ENCODE assay signal across 15 mouse cellular contexts in genomic region chr17:88769283-88769859, GRCm38 (mm10). TPM values are rescaled to one million over a fixed set of nuclear protein-coding genes. Genes with fewer than 3 reads are reported as not detected.
DNase-seq lines count a peak whose midpoint lies in the region; ATAC-seq and TF ChIP-seq lines count a peak whose summit lies in the region.
"Had no signal": no experiment of that assay in that cellular context is flagged by ENCODE, and none has a peak within 500 bp of the region (broad histone marks: within the 10 kb centered on the region; RNA-seq: fewer than 3 reads in every experiment).

No protein-coding gene starts in this region.

- peaks cover 14% of the 10 kb centered on the region for H3K4me1 ChIP-seq in forebrain, embryonic 12.5 days
- H3K4me1 ChIP-seq in forebrain, postnatal 0 days (ENCODE audit: insufficient read depth): 0 out of 2 replicates have a peak, but pooled peaks cover 6% of the 10 kb centered on the region
- H3K4me1 ChIP-seq in midbrain, embryonic 16.5 days (ENCODE audit: control insufficient read depth, insufficient read depth, low read length): peaks cover 23% of the 10 kb centered on the region
- H3K4me1 ChIP-seq: heart, embryonic 13.5 days had no signal

- H3K4me3 ChIP-seq in forebrain, embryonic 12.5 days (replicated peaks): no peak overlapping the region
- H3K4me3 ChIP-seq in forebrain, postnatal 0 days (ENCODE audit: low read depth, low read length): no peak overlapping the region
- H3K4me3 ChIP-seq in midbrain, embryonic 16.5 days (ENCODE audit: low read depth, low read length): no peak overlapping the region
- H3K4me3 ChIP-seq: heart, embryonic 13.5 days had no signal

- WGBS in forebrain, embryonic 12.5 days: 49% methylated on average over 2 of the region's 2 CpGs
- 32% methylated on average over 2 of the region's 2 CpGs for WGBS in forebrain, postnatal 0 days
- 24% methylated on average over 2 of the region's 2 CpGs for WGBS in midbrain, embryonic 16.5 days

- H3K27ac ChIP-seq in forebrain, embryonic 12.5 days: no peak overlapping the region
- no peak overlapping the region for H3K27ac ChIP-seq in forebrain, postnatal 0 days (ENCODE audit: low read depth, low read length)
- H3K27ac ChIP-seq in midbrain, embryonic 16.5 days (ENCODE audit: low read length): peak overlapping the region; percentile 9
- H3K27ac ChIP-seq: heart, embryonic 13.5 days had no signal

- H3K9me3 ChIP-seq in forebrain, embryonic 12.5 days: no peaks in the 10 kb centered on the region
- H3K9me3 ChIP-seq in forebrain, postnatal 0 days (ENCODE audit: low read length): no peaks in the 10 kb centered on the region
- no peaks in the 10 kb centered on the region for H3K9me3 ChIP-seq in midbrain, embryonic 16.5 days (replicated peaks; ENCODE audit: control insufficient read depth, low read length, poor library complexity, severe bottlenecking)
- H3K9me3 ChIP-seq: G1E; heart, embryonic 13.5 days had no signal

- peak; percentile 12 for DNase-seq in layer of hippocampus, adult 9-11 months
- DNase-seq in layer of hippocampus, adult 11-12 months (ENCODE audit: low spot score): no peak
- no peak for DNase-seq in forebrain, postnatal 0 days
- no peak for DNase-seq in urinary bladder, postnatal 14 days (ENCODE audit: low spot score)
- DNase-seq in urinary bladder, postnatal 10 days (ENCODE audit: low spot score): no peak
- DNase-seq: adrenal gland, adult 2 months; cerebellum, adult 8-10 months; kidney, adult 8-10 months; liver; lung, adult 18-20 months; thymus, postnatal 4 days had no signal

- no peak overlapping the region for H3K9ac ChIP-seq in forebrain, embryonic 12.5 days
- no peak overlapping the region for H3K9ac ChIP-seq in forebrain, postnatal 0 days
- no peak overlapping the region for H3K9ac ChIP-seq in midbrain, embryonic 16.5 days (ENCODE audit: low read depth, low read length)
- H3K9ac ChIP-seq: heart, embryonic 13.5 days had no signal

- ATAC-seq in forebrain, embryonic 12.5 days (ENCODE audit: low FRiP score): peak; percentile 25; the same call in 1 of the 2 replicates
- ATAC-seq in forebrain, postnatal 0 days: peak; percentile 49; the same call in 1 of the 2 replicates
- ATAC-seq in midbrain, embryonic 16.5 days: peak; percentile 69

- peaks cover 89% of the 10 kb centered on the region for H3K27me3 ChIP-seq in forebrain, embryonic 12.5 days
- H3K27me3 ChIP-seq in forebrain, postnatal 0 days (ENCODE audit: insufficient read depth, low read length): no peaks in the 10 kb centered on the region
- H3K27me3 ChIP-seq in midbrain, embryonic 16.5 days (ENCODE audit: control insufficient read depth, insufficient read depth, low read depth, low read length): no peaks in the 10 kb centered on the region
- H3K27me3 ChIP-seq: heart, embryonic 13.5 days had no signal

- H3K4me2 ChIP-seq in forebrain, embryonic 12.5 days: no peak overlapping the region
- H3K4me2 ChIP-seq in forebrain, postnatal 0 days (ENCODE audit: low read depth): no peak overlapping the region
- H3K4me2 ChIP-seq in midbrain, embryonic 16.5 days (ENCODE audit: low read length): no peak overlapping the region
- H3K4me2 ChIP-seq: heart, embryonic 13.5 days had no signal

- no peaks in the 10 kb centered on the region for H3K36me3 ChIP-seq in forebrain, embryonic 12.5 days (replicated peaks)
- no peaks in the 10 kb centered on the region for H3K36me3 ChIP-seq in forebrain, postnatal 0 days (ENCODE audit: insufficient read depth)
- H3K36me3 ChIP-seq in midbrain, embryonic 16.5 days (ENCODE audit: control insufficient read depth, insufficient read depth, low read length): no peaks in the 10 kb centered on the region
- H3K36me3 ChIP-seq: G1E; heart, embryonic 13.5 days had no signal

- TF ChIP-seq CTCF in forebrain, postnatal 0 days (IDR thresholded peaks at IDR 0.05; ENCODE audit: low read depth): no peak

RNA-seq across cellular contexts. Expression of gene Lhcgr, which starts 22.4 kb away (rescaled TPM):
- polyA plus RNA-seq in forebrain, embryonic 12.5 days (2016; fragmentation: Nextera tagmentation; extraction: Ambion mirVana): 0.06 and 0.69 TPM in 2 replicates
- total RNA-seq in forebrain, postnatal 0 days (2014; rRNA removed): 0.62 and 0.95 TPM in 2 replicates
- 1.2 and 2.0 TPM in 2 replicates for polyA plus RNA-seq in forebrain, postnatal 0 days (2015; fragmentation: Nextera tagmentation; extraction: Ambion mirVana)
- 0.52 and 1.7 TPM in 2 replicates for polyA plus RNA-seq in midbrain, embryonic 16.5 days (2015; fragmentation: Nextera tagmentation; extraction: Ambion mirVana)
- polyA plus RNA-seq: G1E; heart, embryonic 13.5 days had no signal
